13 mouse cellular contexts compared by ENCODE assay signal in genomic region chr7:98388881-98389501, GRCm38 (mm10). TPM values are rescaled to one million over a fixed set of nuclear protein-coding genes. Genes with fewer than 3 reads are reported as not detected.
DNase-seq lines count a peak whose midpoint lies in the region; ATAC-seq and TF ChIP-seq lines count a peak whose summit lies in the region.
"Had no signal": no experiment of that assay in that cellular context is flagged by ENCODE, and none has a peak within 500 bp of the region (broad histone marks: within the 10 kb centered on the region; RNA-seq: fewer than 3 reads in every experiment).

No protein-coding gene starts in this region.

- no peak overlapping the region for H3K9ac ChIP-seq in neural tube, embryonic 15.5 days (replicated peaks)
- H3K9ac ChIP-seq: liver, embryonic 14.5 days; stomach, embryonic 15.5 days had no signal

- no peak for TF ChIP-seq POLR2A in testis, adult 2 months (IDR thresholded peaks at IDR 0.05; ENCODE audit: control insufficient read depth, low read depth, low read length)

- no peak overlapping the region for H3K4me2 ChIP-seq in neural tube, embryonic 15.5 days
- H3K4me2 ChIP-seq: stomach, embryonic 15.5 days had no signal

- H3K4me3 ChIP-seq in heart, embryonic 10.5 days, result no peak overlapping the region
- H3K4me3 ChIP-seq in testis, adult 2 months (ENCODE audit: control insufficient read depth, low read depth, low read length), result peak overlapping the region; percentile 51
- H3K4me3 ChIP-seq in neural tube, embryonic 15.5 days (replicated peaks), result no peak overlapping the region
- H3K4me3 ChIP-seq: embryonic facial prominence, embryonic 10.5 days; stomach, embryonic 15.5 days had no signal

- intact Hi-C loops in heart, postnatal 25 days (cut with DNase I), result no loop called here

- 0 out of 2 replicates have a peak, but pooled peaks cover 4% of the 10 kb centered on the region for H3K9me3 ChIP-seq in heart, embryonic 10.5 days
- no peaks in the 10 kb centered on the region for H3K9me3 ChIP-seq in neural tube, embryonic 15.5 days (replicated peaks)
- H3K9me3 ChIP-seq: embryonic facial prominence, embryonic 10.5 days; stomach, embryonic 15.5 days had no signal

- DNase-seq in heart, adult 11 months, result peak; percentile 96
- no peak for DNase-seq in heart, embryonic 10.5 days (ENCODE audit: low spot score)
- no peak for DNase-seq in testis, postnatal 14 days (ENCODE audit: low spot score)
- DNase-seq in heart, postnatal 25 days (ENCODE audit: low spot score), result peak; percentile 63
- no peak for DNase-seq in embryo, embryonic 9.5 days (ENCODE audit: extremely low spot score)

- 0 out of 2 replicates have a peak, but pooled peaks cover 5% of the 10 kb centered on the region for H3K27me3 ChIP-seq in heart, embryonic 10.5 days (ENCODE audit: insufficient read depth, poor library complexity, severe bottlenecking)
- H3K27me3 ChIP-seq in testis, adult 2 months (ENCODE audit: control insufficient read depth, insufficient read depth, low read length), result no peaks in the 10 kb centered on the region
- no peaks in the 10 kb centered on the region for H3K27me3 ChIP-seq in neural tube, embryonic 15.5 days (replicated peaks)
- H3K27me3 ChIP-seq: stomach, embryonic 15.5 days had no signal

- 81% methylated on average over 12 of the region's 12 CpGs for WGBS in heart, embryonic 10.5 days
- 61% methylated on average over 12 of the region's 12 CpGs for WGBS in neural tube, embryonic 15.5 days

- peaks cover 5% of the 10 kb centered on the region; the same call in 1 of the 2 replicates for H3K4me1 ChIP-seq in heart, embryonic 10.5 days
- H3K4me1 ChIP-seq in testis, adult 2 months (ENCODE audit: control insufficient read depth, insufficient read depth, low read length), result no peaks in the 10 kb centered on the region; the same call in 1 of the 2 replicates
- peaks cover 20% of the 10 kb centered on the region for H3K4me1 ChIP-seq in neural tube, embryonic 15.5 days

- ATAC-seq in neural tube, embryonic 15.5 days (ENCODE audit: low FRiP score), result 0 out of 2 replicates have a peak, but pooled peaks have one; percentile 42
- ATAC-seq in CD4-positive, CD25-positive, alpha-beta regulatory T cell, adult 4 months, result no peak

- no peak for TF ChIP-seq CTCF in testis, adult 2 months (IDR thresholded peaks at IDR 0.05; ENCODE audit: control insufficient read depth, insufficient read depth, insufficient replicate concordance, low read depth, low read length)

- no peak overlapping the region for H3K27ac ChIP-seq in heart, embryonic 10.5 days
- H3K27ac ChIP-seq in testis, adult 2 months (ENCODE audit: control insufficient read depth, insufficient read depth, low read depth, low read length), result no peak overlapping the region
- no peak overlapping the region for H3K27ac ChIP-seq in neural tube, embryonic 15.5 days (replicated peaks)
- H3K27ac ChIP-seq: embryonic facial prominence, embryonic 10.5 days; liver, embryonic 14.5 days; stomach, embryonic 15.5 days had no signal

- H3K36me3 ChIP-seq in heart, embryonic 10.5 days, result no peaks in the 10 kb centered on the region
- no peaks in the 10 kb centered on the region for H3K36me3 ChIP-seq in testis, adult 2 months (ENCODE audit: control insufficient read depth, insufficient read depth, low read length)
- no peaks in the 10 kb centered on the region for H3K36me3 ChIP-seq in neural tube, embryonic 15.5 days
- H3K36me3 ChIP-seq: embryonic facial prominence, embryonic 10.5 days; stomach, embryonic 15.5 days had no signal

RNA-seq across cellular contexts. Expression of gene Tsku, which starts 27.9 kb away (rescaled TPM):
- 5.6 and 5.7 TPM in 2 replicates for polyA plus RNA-seq in heart, embryonic 10.5 days (2016; fragmentation: Nextera tagmentation; extraction: Ambion mirVana)
- 5.1 and 5.6 TPM in 2 replicates for polyA plus RNA-seq in testis, adult 2 months (2012; rRNA removed)
- 1 to 10 TPM; 2.1 to 2.7 TPM for total RNA-seq in heart, postnatal 25 days (2021)
- 6.3 and 7.1 TPM in 2 replicates for polyA plus RNA-seq in neural tube, embryonic 15.5 days (2015; fragmentation: Nextera tagmentation; extraction: Ambion mirVana)
- polyA plus RNA-seq in CD4-positive, CD25-positive, alpha-beta regulatory T cell, adult 4 months (2017; shearing (Covaris generic)), result not detected

RNA-seq across cellular contexts. Expression of gene Gucy2d, which starts 51.2 kb away (rescaled TPM):
- polyA plus RNA-seq in heart, embryonic 10.5 days (2016; fragmentation: Nextera tagmentation; extraction: Ambion mirVana), result not detected in 2 replicates
- 8.7 and 9.8 TPM in 2 replicates for polyA plus RNA-seq in testis, adult 2 months (2012; rRNA removed)
- total RNA-seq in heart, postnatal 25 days (2021), result under 1 TPM in 1 of 2 experiments, not detected in 1; 0.08 TPM
- polyA plus RNA-seq in neural tube, embryonic 15.5 days (2015; fragmentation: Nextera tagmentation; extraction: Ambion mirVana), result 0.28 and 0.37 TPM in 2 replicates
- not detected for polyA plus RNA-seq in CD4-positive, CD25-positive, alpha-beta regulatory T cell, adult 4 months (2017; shearing (Covaris generic))
- total RNA-seq: adrenal gland, postnatal 36 days had no signal
- polyA plus RNA-seq: embryonic facial prominence, embryonic 10.5 days; heart, embryonic 14.5 days; liver, embryonic 14.5 days had no signal

Comparison
In these comparisons a context has a peak if more than half of its experiments do, and no peak if none do; other contexts are left out.
1. DNase-seq: peak in heart, adult 11 months (single experiment) and heart, postnatal 25 days (single experiment); none in heart, embryonic 10.5 days (single experiment), testis, postnatal 14 days (single experiment) and embryo, embryonic 9.5 days (single experiment).